Mouse (Mus musculus) G1E (cell line): Measurements from ENCODE around the gene Gm21936. TPM values are rescaled to one million over a fixed set of nuclear protein-coding genes. Genes with fewer than 3 reads are reported as not detected.
"Not testable (repeated sequence)": the region's sequence is repeated elsewhere in the genome, so short reads cannot be mapped to it uniquely, and the experiment has no call there.

Experiments
- ATAC-seq: 2 replicates; pipeline ENCODE4 v1.8.0; 2016; ENCODE audit warnings: mild to moderate bottlenecking; ENCODE audit not compliant: insufficient number of reproducible peaks, poor library complexity, low FRiP score, severe bottlenecking; ENCODE audit errors: extremely low read depth
- DNase-seq: peaks from one replicate; pipeline ENCODE4 v3.0.0; 2012; ENCODE audit warnings: low spot score
- H3K27me3 ChIP-seq: 2 replicates; pipeline ENCODE4 v1.6.1; 2012; ENCODE audit warnings: mild to moderate bottlenecking, low read length, inconsistent platforms; ENCODE audit not compliant: insufficient read depth
- H3K36me3 ChIP-seq: replicated peaks from 2 replicates; pipeline ENCODE3; 2012; ENCODE audit warnings: mild to moderate bottlenecking, inconsistent platforms
- H3K4me1 ChIP-seq: 2 replicates; pipeline ENCODE4 v1.6.1; 2012; ENCODE audit warnings: low read depth, low read length, inconsistent platforms, mixed read lengths; ENCODE audit not compliant: insufficient read depth
- H3K4me3 ChIP-seq: 2 replicates; pipeline ENCODE4 v1.5.1; 2012; ENCODE audit warnings: low read depth, mild to moderate bottlenecking, inconsistent platforms, low read length, moderate library complexity, mixed read lengths
- H3K9me3 ChIP-seq: replicated peaks from 2 replicates; pipeline ENCODE4 v1.6.1; 2012; ENCODE audit warnings: inconsistent platforms
- polyA plus RNA-seq: library from polyadenylated mRNA; stranded (reverse); fragments of >175 nt; gene quantifications from 2 replicates; pipeline ENCODE4 v1.2.3, GENCODE M21; 2012
- total RNA-seq, 2 experiments: library from RNA; stranded (forward) in 1 of 2; stranded (reverse) in 1 of 2; fragments of 200-1000 nt in 1 of 2; fragments of >200 nt in 1 of 2; fragmentation: Nextera tagmentation in 1 of 2; gene quantifications; 2 replicates each; pipeline ENCODE4 v1.2.3; 2014 to 2017

The Gm21936 gene
- not detected in 2 replicates for total RNA-seq (2014; fragmentation: Nextera tagmentation)
- total RNA-seq (2017), result not detected in 2 replicates
- 0.24 TPM in 1 of 2 replicates, not detected in the other for polyA plus RNA-seq

GRCm38 (mm10) chr12:87795212-87795611 is at the start of gene Gm21936:
TSS of gene Gm21936 (plus strand) at chr12:87795512.
- H3K9me3 ChIP-seq, H3K4me3 ChIP-seq, H3K27me3 ChIP-seq, H3K4me1 ChIP-seq, H3K36me3 ChIP-seq, DNase-seq, ATAC-seq: not testable (repeated sequence)

GRCm38 (mm10) chr12:87775655-87776054 is 19.7 kb upstream of the Gm21936 start, which contains the start of gene Gm21319:
TSS of gene Gm21319 (minus strand) at chr12:87775755.
- not testable (repeated sequence) for H3K27me3 ChIP-seq, H3K4me3 ChIP-seq, DNase-seq, H3K9me3 ChIP-seq, ATAC-seq, H3K36me3 ChIP-seq, H3K4me1 ChIP-seq

- not testable (repeated sequence) for H3K9me3 ChIP-seq, DNase-seq, H3K4me1 ChIP-seq, H3K36me3 ChIP-seq, H3K4me3 ChIP-seq, ATAC-seq, H3K27me3 ChIP-seq
Observed at GRCm38 (mm10) chr12:87797971-87798370, 2.7 kb downstream of the Gm21936 start.

DNA sequence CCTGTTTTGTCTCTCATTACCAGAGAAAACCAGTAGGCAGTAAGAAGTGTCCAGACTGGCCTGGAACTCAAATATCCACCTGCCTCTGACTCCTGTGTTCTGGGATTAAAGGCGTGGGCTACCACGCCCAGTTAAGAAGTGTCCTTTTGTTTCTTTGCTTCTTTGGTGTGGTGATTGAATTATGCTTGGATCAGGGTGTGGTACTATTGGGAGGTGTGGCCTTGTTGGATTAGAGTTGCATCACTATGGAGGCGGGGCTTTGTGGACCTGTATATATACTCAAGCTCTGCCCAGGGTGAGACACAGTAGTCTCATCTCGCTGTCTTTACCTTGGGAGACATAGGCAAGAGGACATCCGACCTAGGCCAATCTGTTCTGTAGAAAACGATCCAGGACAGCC is 21.0 kb downstream of the Gm21936 start, which contains the start of gene BB287469:
Gene BB287469, plus strand, starts transcription at position 301 of the 400 bp plus-strand sequence.
- ATAC-seq, H3K4me1 ChIP-seq, DNase-seq, H3K9me3 ChIP-seq, H3K27me3 ChIP-seq, H3K4me3 ChIP-seq, H3K36me3 ChIP-seq: not testable (repeated sequence)

DNA sequence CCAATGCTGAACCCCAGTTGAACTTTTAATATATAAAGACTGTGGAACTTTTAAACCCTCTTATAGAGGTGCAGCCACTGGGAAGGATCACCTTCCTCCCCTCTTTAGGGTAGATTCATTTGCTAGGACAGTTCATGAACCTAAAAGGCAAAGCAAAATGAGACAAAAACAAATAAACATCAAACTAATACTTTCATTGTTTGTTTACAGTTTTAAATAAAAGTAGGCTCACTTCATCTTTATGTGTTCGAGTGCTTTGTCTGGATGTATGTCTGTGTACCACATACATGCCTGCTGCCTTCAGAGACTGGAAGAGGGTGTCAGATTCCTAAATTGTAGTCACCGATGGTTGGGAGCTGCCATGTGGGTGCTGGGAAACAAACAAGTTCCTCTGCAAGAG is 46.9 kb downstream of the Gm21936 start, which contains the start of gene Gm2001:
Gene Gm2001, minus strand, starts transcription at position 101 of the 400 bp plus-strand sequence.
- not testable (repeated sequence) for H3K9me3 ChIP-seq, H3K4me3 ChIP-seq, H3K36me3 ChIP-seq, ATAC-seq, H3K27me3 ChIP-seq, H3K4me1 ChIP-seq, DNase-seq

Other genes with a start within 250 kb of the Gm21936 start
- not detected in 2 replicates for gene Oog1, start 192.8 kb upstream of the Gm21936 start, total RNA-seq (2014; fragmentation: Nextera tagmentation)
- gene Oog1, start 192.8 kb upstream of the Gm21936 start, total RNA-seq (2017), result 0.55 and 1.0 TPM in 2 replicates
- not detected in 2 replicates for gene Oog1, start 192.8 kb upstream of the Gm21936 start, polyA plus RNA-seq
- 2.1 and 2.5 TPM in 2 replicates for gene Gm4027, start 176.6 kb upstream of the Gm21936 start, total RNA-seq (2014; fragmentation: Nextera tagmentation)
- 0.06 and 0.98 TPM in 2 replicates for gene Gm4027, start 176.6 kb upstream of the Gm21936 start, total RNA-seq (2017)
- 0.08 and 0.16 TPM in 2 replicates for gene Gm4027, start 176.6 kb upstream of the Gm21936 start, polyA plus RNA-seq
- gene Gm16381, start 150.9 kb upstream of the Gm21936 start, total RNA-seq (2014; fragmentation: Nextera tagmentation), result not detected in 2 replicates
- gene Gm16381, start 150.9 kb upstream of the Gm21936 start, total RNA-seq (2017), result not detected in 2 replicates
- not detected in 2 replicates for gene Gm16381, start 150.9 kb upstream of the Gm21936 start, polyA plus RNA-seq
- not detected in 2 replicates for gene Gm21319, start 19.8 kb upstream of the Gm21936 start, total RNA-seq (2014; fragmentation: Nextera tagmentation)
- gene Gm21319, start 19.8 kb upstream of the Gm21936 start, total RNA-seq (2017), result not detected in 2 replicates
- gene Gm21319, start 19.8 kb upstream of the Gm21936 start, polyA plus RNA-seq, result not detected in 2 replicates
- not detected in 2 replicates for gene BB287469, start 21.1 kb downstream of the Gm21936 start, total RNA-seq (2014; fragmentation: Nextera tagmentation)
- not detected in 2 replicates for gene BB287469, start 21.1 kb downstream of the Gm21936 start, total RNA-seq (2017)
- gene BB287469, start 21.1 kb downstream of the Gm21936 start, polyA plus RNA-seq, result not detected in 2 replicates
- gene Gm2001, start 46.8 kb downstream of the Gm21936 start, total RNA-seq (2014; fragmentation: Nextera tagmentation), result not detected in 2 replicates
- gene Gm2001, start 46.8 kb downstream of the Gm21936 start, total RNA-seq (2017), result not detected in 2 replicates
- not detected in 2 replicates for gene Gm2001, start 46.8 kb downstream of the Gm21936 start, polyA plus RNA-seq
- gene Gm2016, start 78.6 kb downstream of the Gm21936 start, total RNA-seq (2014; fragmentation: Nextera tagmentation), result 5.1 and 6.4 TPM in 2 replicates
- gene Gm2016, start 78.6 kb downstream of the Gm21936 start, total RNA-seq (2017), result 0.27 and 0.35 TPM in 2 replicates
- 0.20 and 0.28 TPM in 2 replicates for gene Gm2016, start 78.6 kb downstream of the Gm21936 start, polyA plus RNA-seq
- gene Gm2022, start 99.9 kb downstream of the Gm21936 start, total RNA-seq (2014; fragmentation: Nextera tagmentation), result 2.8 and 3.2 TPM in 2 replicates
- gene Gm2022, start 99.9 kb downstream of the Gm21936 start, total RNA-seq (2017), result not detected in 2 replicates
- 0.65 TPM in 1 of 2 replicates, not detected in the other for gene Gm2022, start 99.9 kb downstream of the Gm21936 start, polyA plus RNA-seq
- not detected in 2 replicates for gene Gm2035, start 124.3 kb downstream of the Gm21936 start, total RNA-seq (2014; fragmentation: Nextera tagmentation)
- not detected in 2 replicates for gene Gm2035, start 124.3 kb downstream of the Gm21936 start, total RNA-seq (2017)
- gene Gm2035, start 124.3 kb downstream of the Gm21936 start, polyA plus RNA-seq, result not detected in 2 replicates
- gene Gm2042, start 158.6 kb downstream of the Gm21936 start, total RNA-seq (2014; fragmentation: Nextera tagmentation), result not detected in 2 replicates
- 0.66 TPM in 1 of 2 replicates, not detected in the other for gene Gm2042, start 158.6 kb downstream of the Gm21936 start, total RNA-seq (2017)
- not detected in 2 replicates for gene Gm2042, start 158.6 kb downstream of the Gm21936 start, polyA plus RNA-seq
- gene Gm2075, start 216.3 kb downstream of the Gm21936 start, total RNA-seq (2014; fragmentation: Nextera tagmentation), result not detected in 2 replicates
- gene Gm2075, start 216.3 kb downstream of the Gm21936 start, total RNA-seq (2017), result not detected in 2 replicates
- not detected in 2 replicates for gene Gm2075, start 216.3 kb downstream of the Gm21936 start, polyA plus RNA-seq
- gene Gm6803, start 223.3 kb downstream of the Gm21936 start, total RNA-seq (2014; fragmentation: Nextera tagmentation), result not detected in 2 replicates
- gene Gm6803, start 223.3 kb downstream of the Gm21936 start, total RNA-seq (2017), result not detected in 2 replicates
- gene Gm6803, start 223.3 kb downstream of the Gm21936 start, polyA plus RNA-seq, result not detected in 2 replicates
- gene Gm2056, start 231.5 kb downstream of the Gm21936 start, total RNA-seq (2014; fragmentation: Nextera tagmentation), result not detected in 2 replicates
- gene Gm2056, start 231.5 kb downstream of the Gm21936 start, total RNA-seq (2017), result 0.93 TPM in 1 of 2 replicates, not detected in the other
- gene Gm2056, start 231.5 kb downstream of the Gm21936 start, polyA plus RNA-seq, result not detected in 2 replicates